8 mouse cellular contexts compared by ENCODE assay signal in the genomic region with DNA sequence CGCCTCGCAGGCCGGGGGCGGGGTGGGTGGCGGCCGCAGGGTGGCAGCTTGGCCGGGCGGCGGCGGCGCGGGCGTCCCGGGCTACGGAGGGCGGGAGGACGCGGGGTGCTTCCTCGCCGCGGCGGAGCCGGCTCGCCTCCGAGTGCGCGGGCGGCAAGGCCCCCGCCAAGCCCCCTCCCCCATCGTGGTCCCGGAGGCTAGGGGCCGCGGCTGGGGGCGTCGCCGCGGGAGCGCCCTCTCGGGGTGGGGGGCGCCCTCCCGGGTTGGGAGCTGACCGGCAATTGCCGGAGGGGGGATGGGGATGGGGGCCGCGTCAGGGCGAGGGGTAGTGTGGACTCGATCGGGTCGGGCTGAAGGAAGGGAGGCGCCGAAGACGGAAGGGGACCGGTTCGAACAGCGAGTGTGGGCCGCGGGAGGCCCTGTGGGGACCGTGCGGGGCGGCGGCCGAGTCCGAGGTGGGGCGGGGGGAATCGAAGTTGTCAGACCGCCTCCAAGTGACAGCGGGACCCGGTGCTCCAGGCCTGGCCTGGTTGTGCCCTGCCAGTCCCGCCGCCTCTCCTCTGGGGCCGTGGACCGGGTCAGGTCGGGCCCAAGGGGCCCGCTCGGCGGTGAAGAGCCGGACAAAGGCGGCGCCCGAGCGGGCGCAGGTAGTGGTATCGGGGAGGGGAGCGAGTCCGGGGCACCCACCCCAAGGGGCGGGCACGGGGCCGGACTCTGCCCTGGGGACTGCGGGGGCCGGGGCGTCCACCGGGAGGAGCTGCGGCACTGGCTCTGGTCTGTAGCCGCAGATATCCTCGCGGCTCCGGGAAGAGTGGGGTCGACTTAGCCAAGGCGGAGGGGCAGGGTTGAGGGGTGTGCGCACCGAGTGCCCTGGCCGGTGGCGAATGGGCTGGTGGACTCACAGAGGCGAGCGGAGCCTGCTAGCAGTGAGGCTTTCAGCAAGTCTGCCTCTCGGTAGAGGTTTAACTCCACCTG. TPM values are rescaled to one million over a fixed set of nuclear protein-coding genes. Genes with fewer than 3 reads are reported as not detected.
DNase-seq lines count a peak whose midpoint lies in the region; ATAC-seq and TF ChIP-seq lines count a peak whose summit lies in the region.

No protein-coding gene starts in this region.

- under 1% methylated on average over 106 of the region's 106 CpGs for WGBS in embryonic facial prominence, embryonic 10.5 days
- WGBS in heart, embryonic 16.5 days = under 1% methylated on average over 94 of the region's 106 CpGs
- 2% methylated on average over 71 of the region's 106 CpGs for whole genome bisulfite sequencing in macrophage (ENCODE audit: missing documents)

- H3K36me3 ChIP-seq in CH12.LX (replicated peaks in 1 of 2; ENCODE audit: control insufficient read depth in 1 of 2, insufficient read depth in 1 of 2, low read length in 1 of 2) (no peaks in the 10 kb centered on the region), macrophage (ENCODE audit: inconsistent target) (no peaks in the 10 kb centered on the region)
- no peaks in the 10 kb centered on the region for H3K36me3 ChIP-seq in embryonic facial prominence, embryonic 10.5 days (replicated peaks)
- H3K36me3 ChIP-seq in heart, embryonic 16.5 days (ENCODE audit: control insufficient read depth, insufficient read depth) = no peaks in the 10 kb centered on the region

- peak overlapping the region; percentile 94; the same call in 1 of the 2 replicates for H3K4me2 ChIP-seq in CH12.LX (ENCODE audit: insufficient read depth, low read depth, poor library complexity, severe bottlenecking)
- H3K4me2 ChIP-seq in heart, embryonic 16.5 days (ENCODE audit: low read depth, low read length) = peak overlapping the region; percentile 100

- TF ChIP-seq EP300 in CH12.LX (IDR thresholded peaks at IDR 0.05; ENCODE audit: low read length) = no peak

- peaks cover 51% of the 10 kb centered on the region for H3K79me2 ChIP-seq in CH12.LX (replicated peaks; ENCODE audit: control insufficient read depth, extremely low read depth, insufficient read depth, poor library complexity, severe bottlenecking)
- peaks cover 45% of the 10 kb centered on the region for H3K79me2 ChIP-seq in macrophage (ENCODE audit: inconsistent target)

- ATAC-seq in heart, embryonic 16.5 days (replicated peaks; ENCODE audit: extremely low read depth, insufficient read depth, low FRiP score) = peak; percentile 18

- H3K9ac ChIP-seq in CH12.LX (ENCODE audit: insufficient read depth, low read depth) = peak overlapping the region; percentile 87
- H3K9ac ChIP-seq in heart, embryonic 16.5 days (ENCODE audit: low read length) = peak overlapping the region; percentile 93

- H3K27ac ChIP-seq in CH12.LX (ENCODE audit: insufficient read depth, low read depth) (peak overlapping the region; percentile 98), macrophage (no peak overlapping the region)
- H3K27ac ChIP-seq in embryonic facial prominence, embryonic 10.5 days (replicated peaks) = peak overlapping the region; percentile 90
- H3K27ac ChIP-seq in heart, embryonic 16.5 days (ENCODE audit: low read length) = peak overlapping the region; percentile 77

- in situ Hi-C loops in CH12.LX (cut with MboI; ENCODE audit: low pct_ligation_motif_present, low pct_unique_long_range_greater_than_20kb, low sequenced_read_pairs) = no loop called here

- DNase-seq in CH12.LX (ENCODE audit: extremely low read depth) (no peak), ZHBTc4 (ENCODE audit: low read depth, low spot score) (peak; percentile 50)
- peak; percentile 70 for DNase-seq in embryonic facial prominence, embryonic 10.5 days (ENCODE audit: low spot score)
- DNase-seq in kidney, postnatal 14 days = peak; percentile 83
- peak; percentile 65 for DNase-seq in spleen, postnatal 10 days (ENCODE audit: low spot score in 2 of 2)
- no peak for DNase-seq in layer of hippocampus, adult 9-11 months

- peak; percentile 32 for TF ChIP-seq RAD21 in CH12.LX (IDR thresholded peaks at IDR 0.05; ENCODE audit: low read depth, low read length)

- H3K27me3 ChIP-seq in CH12.LX (replicated peaks) = peaks cover 19% of the 10 kb centered on the region
- H3K27me3 ChIP-seq in embryonic facial prominence, embryonic 10.5 days (replicated peaks; ENCODE audit: low read depth, poor library complexity, severe bottlenecking) = peaks cover 61% of the 10 kb centered on the region
- H3K27me3 ChIP-seq in heart, embryonic 16.5 days (ENCODE audit: control insufficient read depth, insufficient read depth, low read length) = peaks cover 32% of the 10 kb centered on the region

- no peaks in the 10 kb centered on the region for H3K9me3 ChIP-seq in CH12.LX (replicated peaks; ENCODE audit: low read length)
- no peaks in the 10 kb centered on the region for H3K9me3 ChIP-seq in embryonic facial prominence, embryonic 10.5 days
- no peaks in the 10 kb centered on the region for H3K9me3 ChIP-seq in heart, embryonic 16.5 days (replicated peaks; ENCODE audit: control insufficient read depth, low read length)

- TF ChIP-seq POLR2A in CH12.LX (IDR thresholded peaks at IDR 0.05; ENCODE audit: low read depth, low read length) = peak; percentile 29; the same call in 1 of the 2 replicates

- dilution Hi-C loops in CH12.LX (cut with MboI; ENCODE audit: extremely low pct_ligation_motif_present, extremely low pct_unique_long_range_greater_than_20kb, low sequenced_read_pairs) = no loop called here

- H3K4me3 ChIP-seq in CH12.LX (replicated peaks in 1 of 3; ENCODE audit: low read depth in 2 of 3, low read length in 2 of 3, poor library complexity in 1 of 3) (peak overlapping the region; percentile 71 to 92 (median 87)), macrophage (ENCODE audit: inconsistent target) (peak overlapping the region; percentile 8; the same call in 1 of the 2 replicates)
- H3K4me3 ChIP-seq in embryonic facial prominence, embryonic 10.5 days = peak overlapping the region; percentile 94
- H3K4me3 ChIP-seq in heart, embryonic 16.5 days (ENCODE audit: low read length) = peak overlapping the region; percentile 94

- H3K4me1 ChIP-seq in CH12.LX (ENCODE audit: control insufficient read depth in 1 of 2, insufficient read depth in 2 of 2) = peaks cover 8 to 56% of the 10 kb centered on the region in 2 experiments
- H3K4me1 ChIP-seq in embryonic facial prominence, embryonic 10.5 days = peaks cover 70% of the 10 kb centered on the region
- H3K4me1 ChIP-seq in heart, embryonic 16.5 days (ENCODE audit: control insufficient read depth, insufficient read depth, low read length) = peaks cover 21% of the 10 kb centered on the region

- peak in 1 of 2 experiments; percentile 49; a peak in 2 of 4 replicates for TF ChIP-seq CTCF in CH12.LX (conservative IDR thresholded peaks at IDR 0.05 in 1 of 2, IDR thresholded peaks at IDR 0.05 in 1 of 2; ENCODE audit: low read depth in 2 of 2, low read length in 2 of 2)

TF ChIP-seq in CH12.LX, 34 proteins besides CTCF, POLR2A, EP300 and RAD21 (continues in another document):
- TF ChIP-seq ELF1 (IDR thresholded peaks at IDR 0.05; ENCODE audit: low read depth, low read length) (peak; percentile 27; the same call in 1 of the 2 replicates), TCF12 (IDR thresholded peaks at IDR 0.05; ENCODE audit: low read depth, low read length) (no peak), JUND (conservative IDR thresholded peaks at IDR 0.05; ENCODE audit: low read depth, low read length) (no peak), KAT2A (IDR thresholded peaks at IDR 0.05; ENCODE audit: insufficient replicate concordance, low read length) (no peak), BHLHE40 (IDR thresholded peaks at IDR 0.05; ENCODE audit: low read depth, low read length) (no peak), HCFC1 (IDR thresholded peaks at IDR 0.05; ENCODE audit: low read depth, low read length) (no peak), E2F4 (IDR thresholded peaks at IDR 0.05; ENCODE audit: insufficient replicate concordance, low read depth, low read length) (no peak), MXI1 (IDR thresholded peaks at IDR 0.05; ENCODE audit: low read depth, low read length) (0 out of 2 replicates have a peak, but pooled peaks have one; percentile 21)

RNA-seq across cellular contexts. Expression of a gene that starts 2.2 kb away (rescaled TPM):
- total RNA-seq in CH12.LX (2012; rRNA removed) = 28.7 and 32.1 TPM in 2 replicates
- 14.1 and 15.3 TPM in 2 replicates for total RNA-seq in CH12.LX (2014; rRNA removed)
- 37.5 and 37.8 TPM in 2 replicates for polyA plus RNA-seq in CH12.LX (2012; ENCODE audit: insufficient read length, low read depth)
- polyA plus RNA-seq in embryonic facial prominence, embryonic 10.5 days (2016; fragmentation: Nextera tagmentation; extraction: Ambion mirVana) = 3.2 and 3.3 TPM in 2 replicates
- 3.7 and 4.1 TPM in 2 replicates for polyA plus RNA-seq in heart, embryonic 16.5 days (2015; fragmentation: Nextera tagmentation; extraction: Ambion mirVana)
- total RNA-seq in macrophage (2018; cell fraction: chromatin; rRNA removed) = 10 to 100 TPM in 25 of 26 experiments, 1 to 10 TPM in 1; 8.2 to 57.9 (median 25.1) TPM
- total RNA-seq in macrophage (2018; cell fraction: cytosol; rRNA removed) = 10 to 100 TPM; 26.9 to 67.1 (median 40.2) TPM
- 10 to 100 TPM; 16.1 to 56.5 (median 38.2) TPM for total RNA-seq in macrophage (2018; cell fraction: nucleus; rRNA removed)
- polyA plus RNA-seq in macrophage (2018) = 20.7 to 31.5 TPM (median 27.2 TPM) in 3 replicates

RNA-seq across cellular contexts. Expression of a gene that starts 24.0 kb away (rescaled TPM):
- 4.4 and 5.1 TPM in 2 replicates for total RNA-seq in CH12.LX (2012; rRNA removed)
- 3.1 and 4.7 TPM in 2 replicates for total RNA-seq in CH12.LX (2014; rRNA removed)
- polyA plus RNA-seq in CH12.LX (2012; ENCODE audit: insufficient read length, low read depth) = 6.7 and 8.4 TPM in 2 replicates
- polyA plus RNA-seq in embryonic facial prominence, embryonic 10.5 days (2016; fragmentation: Nextera tagmentation; extraction: Ambion mirVana) = 20.8 and 22.2 TPM in 2 replicates
- 17.1 and 18.0 TPM in 2 replicates for polyA plus RNA-seq in heart, embryonic 16.5 days (2015; fragmentation: Nextera tagmentation; extraction: Ambion mirVana)
- 10 to 100 TPM in 7 of 26 experiments, 1 to 10 TPM in 18, under 1 TPM in 1; 0.95 to 17.3 (median 4.4) TPM for total RNA-seq in macrophage (2018; cell fraction: chromatin; rRNA removed)
- 10 to 100 TPM; 14.7 to 54.2 (median 30.2) TPM for total RNA-seq in macrophage (2018; cell fraction: cytosol; rRNA removed)
- 10 to 100 TPM in 25 of 26 experiments, 1 to 10 TPM in 1; 8.6 to 58.0 (median 32.0) TPM for total RNA-seq in macrophage (2018; cell fraction: nucleus; rRNA removed)
- 17.8 to 32.1 TPM (median 29.0 TPM) in 3 replicates for polyA plus RNA-seq in macrophage (2018)

RNA-seq across cellular contexts. Expression of a gene that starts 40.6 kb away (rescaled TPM):
- total RNA-seq in CH12.LX (2012; rRNA removed) = 28.4 and 29.3 TPM in 2 replicates
- 25.5 and 30.0 TPM in 2 replicates for total RNA-seq in CH12.LX (2014; rRNA removed)
- 27.6 and 34.5 TPM in 2 replicates for polyA plus RNA-seq in CH12.LX (2012; ENCODE audit: insufficient read length, low read depth)
- 74.0 and 81.3 TPM in 2 replicates for polyA plus RNA-seq in embryonic facial prominence, embryonic 10.5 days (2016; fragmentation: Nextera tagmentation; extraction: Ambion mirVana)
- polyA plus RNA-seq in heart, embryonic 16.5 days (2015; fragmentation: Nextera tagmentation; extraction: Ambion mirVana) = 97.4 and 107 TPM in 2 replicates
- 100 to 1,000 TPM in 14 of 26 experiments, 10 to 100 TPM in 12; 18.1 to 199 (median 101) TPM for total RNA-seq in macrophage (2018; cell fraction: chromatin; rRNA removed)
- 10 to 100 TPM; 11.7 to 22.6 (median 17.4) TPM for total RNA-seq in macrophage (2018; cell fraction: cytosol; rRNA removed)
- total RNA-seq in macrophage (2018; cell fraction: nucleus; rRNA removed) = 100 to 1,000 TPM in 1 of 26 experiments, 10 to 100 TPM in 24, 1 to 10 TPM in 1; 8.3 to 104 (median 47.5) TPM
- polyA plus RNA-seq in macrophage (2018) = 20.1 to 26.7 TPM (median 23.1 TPM) in 3 replicates

Comparison
In these comparisons a context has a peak if more than half of its experiments do, and no peak if none do; other contexts are left out.
1. DNase-seq: peak in ZHBTc4 (single experiment), embryonic facial prominence, embryonic 10.5 days (single experiment), kidney, postnatal 14 days (single experiment) and spleen, postnatal 10 days (2 of 2); none in CH12.LX (single experiment) and layer of hippocampus, adult 9-11 months (single experiment).
2. H3K4me3 ChIP-seq: peak in every context shown above with its lines; median percentile 94 in embryonic facial prominence, embryonic 10.5 days; 94 in heart, embryonic 16.5 days; 87 in CH12.LX; 8 in macrophage.